Mouse (Mus musculus): Measurements from ENCODE around the gene Bicc1. TPM values are rescaled to one million over a fixed set of nuclear protein-coding genes. Genes with fewer than 3 reads are reported as not detected.

The Bicc1 gene
- polyA plus RNA-seq, 1 experiment from 2014 or later = 23.5 TPM

DNA sequence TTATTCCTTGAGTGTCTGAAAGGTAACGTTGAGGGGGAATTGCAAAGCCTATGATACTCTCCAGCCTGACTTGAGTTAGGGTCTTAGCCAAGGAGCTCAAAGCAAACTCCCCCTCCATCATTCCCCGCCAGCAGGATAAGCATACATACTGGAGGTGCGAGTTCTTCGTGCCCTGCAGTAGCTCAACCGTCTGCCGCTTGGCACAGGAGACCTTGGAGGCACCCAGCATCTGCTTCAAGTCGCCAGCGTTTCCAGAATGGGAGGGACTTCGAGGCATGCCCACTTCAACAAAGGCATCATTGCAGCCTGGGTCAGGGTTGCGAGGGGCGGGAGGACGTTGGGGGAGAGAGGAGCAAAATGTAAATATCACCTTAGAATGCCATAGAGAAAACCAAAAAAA is 214.4 kb downstream of the Bicc1 start:
- no peaks in the 10 kb centered on the region for H3K9me3 ChIP-seq (ENCODE audit: control insufficient read depth, low read depth, low read length)
- no peak overlapping the region for H3K4me3 ChIP-seq (ENCODE audit: low read depth, low read length)
- H3K36me3 ChIP-seq (ENCODE audit: control insufficient read depth, insufficient read depth, low read length) = peaks cover 6% of the 10 kb centered on the region; the same call in 1 of the 2 replicates
- H3K9ac ChIP-seq (replicated peaks; ENCODE audit: low read depth, low read length) = no peak overlapping the region
- 80% methylated on average over 12 of the region's 12 CpGs for WGBS
- H3K4me2 ChIP-seq (replicated peaks; ENCODE audit: low read depth, low read length) = no peak overlapping the region
- H3K4me1 ChIP-seq (ENCODE audit: control insufficient read depth, insufficient read depth, low read length) = no peaks in the 10 kb centered on the region
- no peak for ATAC-seq (ENCODE audit: insufficient number of reproducible peaks, insufficient read depth, low FRiP score, low read depth)
- no peaks in the 10 kb centered on the region for H3K27me3 ChIP-seq (ENCODE audit: control insufficient read depth, insufficient read depth, low read length)
- H3K27ac ChIP-seq (ENCODE audit: low read length) = no peak overlapping the region

DNA sequence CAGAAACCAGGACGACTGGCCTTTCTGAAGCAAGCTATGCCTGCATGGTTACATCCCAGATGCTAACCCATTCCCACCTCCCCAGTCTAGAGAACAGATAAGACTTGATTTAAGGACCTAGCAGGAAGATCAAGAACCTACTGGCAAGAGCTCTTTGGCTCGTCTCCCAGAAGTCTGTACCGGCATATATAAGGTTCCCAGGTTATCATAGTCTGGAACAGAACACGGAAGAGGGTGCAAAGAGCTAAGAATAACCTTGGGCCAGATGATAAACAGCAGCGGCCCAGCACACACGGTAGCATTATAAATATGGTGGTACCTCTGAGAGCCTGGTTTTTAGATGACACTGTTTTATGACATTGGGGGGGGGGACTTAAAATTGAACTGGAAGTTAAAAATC is 217.9 kb downstream of the Bicc1 start:
- H3K4me1 ChIP-seq (ENCODE audit: control insufficient read depth, insufficient read depth, low read length) = no peaks in the 10 kb centered on the region
- H3K27me3 ChIP-seq (ENCODE audit: control insufficient read depth, insufficient read depth, low read length) = no peaks in the 10 kb centered on the region
- peaks cover 3% of the 10 kb centered on the region; the same call in 1 of the 2 replicates for H3K36me3 ChIP-seq (ENCODE audit: control insufficient read depth, insufficient read depth, low read length)
- WGBS = 77% methylated on average over 6 of the region's 6 CpGs
- H3K4me2 ChIP-seq (replicated peaks; ENCODE audit: low read depth, low read length) = no peak overlapping the region
- H3K27ac ChIP-seq (ENCODE audit: low read length) = no peak overlapping the region
- H3K9ac ChIP-seq (replicated peaks; ENCODE audit: low read depth, low read length) = no peak overlapping the region
- no peak for ATAC-seq (ENCODE audit: insufficient number of reproducible peaks, insufficient read depth, low FRiP score, low read depth)
- H3K9me3 ChIP-seq (ENCODE audit: control insufficient read depth, low read depth, low read length) = no peaks in the 10 kb centered on the region
- no peak overlapping the region for H3K4me3 ChIP-seq (ENCODE audit: low read depth, low read length)

DNA sequence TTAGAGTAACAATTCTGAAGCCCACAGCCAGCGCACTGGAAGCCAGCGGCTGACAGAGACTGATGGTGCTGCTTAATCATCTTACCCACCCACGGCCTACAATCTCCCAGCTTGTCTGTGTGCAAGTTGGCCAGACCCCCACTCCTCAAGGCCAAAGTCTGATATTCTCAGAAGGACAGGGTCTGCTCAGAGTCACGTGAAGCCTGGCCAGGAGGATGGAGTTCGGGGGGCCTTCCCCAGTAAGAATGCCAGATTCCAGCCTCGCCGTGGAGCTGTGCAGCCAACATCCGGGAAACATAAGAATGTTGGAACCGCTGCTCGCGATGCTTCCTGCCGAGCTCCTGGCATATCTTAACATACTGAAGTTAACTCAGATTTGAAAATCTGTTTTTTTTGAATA is 219.7 kb downstream of the Bicc1 start:
- no peak overlapping the region for H3K27ac ChIP-seq (ENCODE audit: low read length)
- ATAC-seq (ENCODE audit: insufficient number of reproducible peaks, insufficient read depth, low FRiP score, low read depth) = no peak; the same call in 1 of the 2 replicates

DNA sequence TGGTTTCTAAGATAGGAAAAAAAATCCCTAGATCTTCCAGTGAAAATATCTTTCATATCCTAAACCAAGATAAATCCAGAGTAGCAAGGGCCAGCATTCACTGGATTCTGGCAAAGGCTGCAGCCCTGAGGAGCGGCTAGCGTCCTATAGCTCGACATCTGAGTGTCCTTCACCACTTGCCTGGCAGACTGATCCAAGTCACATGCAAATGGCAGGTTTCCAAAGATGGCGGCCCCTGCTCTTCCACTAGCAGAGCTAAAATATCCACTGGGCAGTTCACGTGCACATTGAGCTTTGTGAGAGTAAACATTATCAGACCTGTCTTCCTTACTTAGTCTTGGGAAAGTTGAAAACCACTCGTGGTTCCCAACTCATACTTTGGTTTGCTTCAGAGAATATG is 222.1 kb downstream of the Bicc1 start:
- WGBS = 88% methylated on average over 6 of the region's 6 CpGs
- no peaks in the 10 kb centered on the region for H3K9me3 ChIP-seq (ENCODE audit: control insufficient read depth, low read depth, low read length)
- no peaks in the 10 kb centered on the region for H3K4me1 ChIP-seq (ENCODE audit: control insufficient read depth, insufficient read depth, low read length)
- ATAC-seq (ENCODE audit: insufficient number of reproducible peaks, insufficient read depth, low FRiP score, low read depth) = no peak
- no peak overlapping the region for H3K4me3 ChIP-seq (ENCODE audit: low read depth, low read length)
- no peaks in the 10 kb centered on the region for H3K27me3 ChIP-seq (ENCODE audit: control insufficient read depth, insufficient read depth, low read length)
- no peak overlapping the region for H3K27ac ChIP-seq (ENCODE audit: low read length)
- no peak overlapping the region for H3K9ac ChIP-seq (replicated peaks; ENCODE audit: low read depth, low read length)
- no peak overlapping the region for H3K4me2 ChIP-seq (replicated peaks; ENCODE audit: low read depth, low read length)
- H3K36me3 ChIP-seq (ENCODE audit: control insufficient read depth, insufficient read depth, low read length) = peaks cover 11% of the 10 kb centered on the region; the same call in 1 of the 2 replicates

More for the DNA sequence above, 219.7 kb downstream of the Bicc1 start:
- Histone ChIP-seq H3K9me3 (ENCODE audit: control insufficient read depth, low read depth, low read length) (no peaks in the 10 kb centered on the region), H3K9ac (replicated peaks; ENCODE audit: low read depth, low read length) (no peak overlapping the region), H3K27me3 (ENCODE audit: control insufficient read depth, insufficient read depth, low read length) (no peaks in the 10 kb centered on the region), H3K36me3 (ENCODE audit: control insufficient read depth, insufficient read depth, low read length) (peaks cover 9% of the 10 kb centered on the region; the same call in 1 of the 2 replicates), H3K4me2 (replicated peaks; ENCODE audit: low read depth, low read length) (no peak overlapping the region), H3K4me1 (ENCODE audit: control insufficient read depth, insufficient read depth, low read length) (no peaks in the 10 kb centered on the region), H3K4me3 (ENCODE audit: low read depth, low read length) (no peak overlapping the region)
- 41% methylated on average over 12 of the region's 12 CpGs for WGBS

DNA sequence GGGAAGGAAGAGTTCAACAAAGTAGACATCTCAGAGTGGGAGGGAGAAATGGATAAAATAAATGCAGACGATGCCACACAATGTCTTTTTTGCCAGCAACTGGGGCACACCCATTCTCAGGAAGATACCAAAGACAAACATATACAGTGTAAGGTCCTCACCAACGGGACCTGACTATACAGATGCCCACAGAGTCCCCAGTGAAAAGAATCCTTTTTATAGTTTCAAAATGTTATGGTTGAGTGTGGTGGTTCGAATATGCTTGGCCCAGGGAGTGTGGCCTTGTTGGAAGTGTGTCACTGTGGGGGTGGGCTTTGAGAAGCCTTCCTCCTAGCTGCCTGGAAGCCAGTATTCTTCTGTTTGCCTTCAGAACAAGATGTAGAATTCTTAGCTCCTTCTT is 223.5 kb downstream of the Bicc1 start:
- no peak for ATAC-seq (ENCODE audit: insufficient number of reproducible peaks, insufficient read depth, low FRiP score, low read depth)
- Histone ChIP-seq H3K9ac (replicated peaks; ENCODE audit: low read depth, low read length) (no peak overlapping the region), H3K4me3 (ENCODE audit: low read depth, low read length) (no peak overlapping the region), H3K4me2 (replicated peaks; ENCODE audit: low read depth, low read length) (no peak overlapping the region), H3K27ac (ENCODE audit: low read length) (no peak overlapping the region), H3K4me1 (ENCODE audit: control insufficient read depth, insufficient read depth, low read length) (no peaks in the 10 kb centered on the region), H3K9me3 (ENCODE audit: control insufficient read depth, low read depth, low read length) (no peaks in the 10 kb centered on the region), H3K27me3 (ENCODE audit: control insufficient read depth, insufficient read depth, low read length) (no peaks in the 10 kb centered on the region), H3K36me3 (ENCODE audit: control insufficient read depth, insufficient read depth, low read length) (peaks cover 13% of the 10 kb centered on the region; the same call in 1 of the 2 replicates)
- 94% methylated on average over 3 of the region's 3 CpGs for WGBS

DNA sequence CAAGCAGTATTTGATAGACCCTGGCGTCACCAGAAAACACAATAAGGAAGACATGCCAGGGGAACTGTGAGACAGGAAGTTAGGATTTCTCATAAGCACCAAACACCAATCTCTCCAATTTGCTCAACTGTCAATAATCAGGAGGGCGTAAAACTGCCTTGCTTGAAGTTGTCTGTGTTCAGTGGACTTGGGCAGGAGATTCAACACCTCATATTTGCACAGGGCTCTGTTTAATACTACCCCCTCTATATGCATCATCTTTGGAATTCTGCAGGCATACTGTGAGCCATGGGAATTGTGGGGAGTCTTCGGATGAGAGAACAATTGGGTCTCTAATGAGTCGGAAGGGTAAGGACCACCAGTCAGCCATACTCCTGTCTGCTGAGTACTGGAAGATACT is 233.4 kb downstream of the Bicc1 start:
- Histone ChIP-seq H3K4me2 (replicated peaks; ENCODE audit: low read depth, low read length) (no peak overlapping the region), H3K9me3 (ENCODE audit: control insufficient read depth, low read depth, low read length) (no peaks in the 10 kb centered on the region), H3K9ac (replicated peaks; ENCODE audit: low read depth, low read length) (no peak overlapping the region), H3K36me3 (ENCODE audit: control insufficient read depth, insufficient read depth, low read length) (peaks cover under 1% of the 10 kb centered on the region; the same call in 1 of the 2 replicates), H3K27me3 (ENCODE audit: control insufficient read depth, insufficient read depth, low read length) (no peaks in the 10 kb centered on the region), H3K4me1 (ENCODE audit: control insufficient read depth, insufficient read depth, low read length) (no peaks in the 10 kb centered on the region), H3K27ac (ENCODE audit: low read length) (no peak overlapping the region), H3K4me3 (ENCODE audit: low read depth, low read length) (no peak overlapping the region)
- 89% methylated on average over 4 of the region's 4 CpGs for WGBS
- ATAC-seq (ENCODE audit: insufficient number of reproducible peaks, insufficient read depth, low FRiP score, low read depth) = no peak

DNA sequence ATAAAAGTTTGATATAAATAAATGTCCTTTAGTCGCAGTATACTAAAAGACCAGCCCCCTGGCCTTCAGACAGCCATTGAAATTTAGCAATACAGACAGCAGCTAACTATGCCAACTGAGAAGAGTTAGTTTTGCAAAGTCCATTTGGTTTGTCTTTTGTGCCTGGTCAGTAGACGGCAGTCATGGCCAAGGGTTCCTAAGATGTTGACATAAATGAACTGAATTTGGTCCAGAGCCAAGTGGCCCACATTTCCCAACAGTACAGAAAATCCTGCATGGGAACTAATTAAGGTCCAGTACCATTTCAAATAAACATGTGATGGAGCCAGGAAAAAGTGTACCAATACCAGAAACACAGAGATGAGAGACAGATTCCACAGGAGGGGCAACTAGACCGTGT is 235.2 kb downstream of the Bicc1 start:
- no peak overlapping the region for H3K4me2 ChIP-seq (replicated peaks; ENCODE audit: low read depth, low read length)
- no peak overlapping the region for H3K27ac ChIP-seq (ENCODE audit: low read length)
- H3K4me3 ChIP-seq (ENCODE audit: low read depth, low read length) = no peak overlapping the region
- no peaks in the 10 kb centered on the region for H3K36me3 ChIP-seq (ENCODE audit: control insufficient read depth, insufficient read depth, low read length)
- 66% methylated on average over 3 of the region's 3 CpGs for WGBS
- no peaks in the 10 kb centered on the region for H3K4me1 ChIP-seq (ENCODE audit: control insufficient read depth, insufficient read depth, low read length)
- ATAC-seq (ENCODE audit: insufficient number of reproducible peaks, insufficient read depth, low FRiP score, low read depth) = no peak
- no peak overlapping the region for H3K9ac ChIP-seq (replicated peaks; ENCODE audit: low read depth, low read length)
- H3K27me3 ChIP-seq (ENCODE audit: control insufficient read depth, insufficient read depth, low read length) = no peaks in the 10 kb centered on the region
- H3K9me3 ChIP-seq (ENCODE audit: control insufficient read depth, low read depth, low read length) = no peaks in the 10 kb centered on the region

DNA sequence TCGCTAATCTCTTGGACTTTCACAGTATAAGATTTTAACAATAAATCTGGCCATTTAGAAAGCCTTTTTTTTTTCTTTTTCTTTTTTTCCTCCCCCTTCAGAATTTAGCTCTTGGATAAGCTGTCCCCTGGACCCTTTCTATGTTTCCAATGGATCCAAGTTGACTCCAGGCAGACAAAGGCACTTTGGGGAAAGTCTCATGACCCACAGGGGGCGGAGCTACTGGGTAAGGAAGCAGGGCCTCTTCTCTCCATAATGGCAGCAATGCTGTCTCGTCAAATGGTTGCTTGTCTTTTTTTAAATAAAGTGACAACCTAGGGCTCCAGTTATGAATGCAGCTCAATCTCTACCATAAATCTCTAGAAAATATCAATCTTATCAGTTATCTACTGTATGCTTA is 235.6 kb downstream of the Bicc1 start:
- 81% methylated on average over 3 of the region's 3 CpGs for WGBS

DNA sequence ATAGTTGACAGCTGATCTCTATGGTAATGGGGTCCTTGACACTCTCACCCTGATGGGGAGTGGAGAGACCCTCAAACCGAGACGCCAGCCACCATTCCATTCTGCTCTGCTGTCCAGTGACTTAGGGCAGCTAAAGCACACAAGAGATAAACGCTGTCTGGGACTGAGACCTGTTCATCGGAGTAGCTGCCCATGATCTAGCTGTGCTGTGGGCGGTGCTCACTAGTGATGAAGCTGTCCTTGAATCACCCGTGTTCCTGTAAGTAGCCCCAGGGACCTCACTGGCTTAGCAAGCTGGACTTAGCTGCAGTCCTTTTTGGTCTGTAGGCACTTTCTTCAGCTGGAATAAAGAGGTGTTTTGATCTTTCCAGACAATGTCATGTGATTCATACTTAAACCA is 238.0 kb downstream of the Bicc1 start:
- no peak for ATAC-seq (ENCODE audit: insufficient number of reproducible peaks, insufficient read depth, low FRiP score, low read depth)
- Histone ChIP-seq H3K4me3 (ENCODE audit: low read depth, low read length) (no peak overlapping the region), H3K9ac (replicated peaks; ENCODE audit: low read depth, low read length) (no peak overlapping the region), H3K27me3 (ENCODE audit: control insufficient read depth, insufficient read depth, low read length) (no peaks in the 10 kb centered on the region), H3K36me3 (ENCODE audit: control insufficient read depth, insufficient read depth, low read length) (no peaks in the 10 kb centered on the region), H3K9me3 (ENCODE audit: control insufficient read depth, low read depth, low read length) (no peaks in the 10 kb centered on the region), H3K4me2 (replicated peaks; ENCODE audit: low read depth, low read length) (no peak overlapping the region), H3K4me1 (ENCODE audit: control insufficient read depth, insufficient read depth, low read length) (no peaks in the 10 kb centered on the region), H3K27ac (ENCODE audit: low read length) (no peak overlapping the region)
- WGBS = 85% methylated on average over 6 of the region's 6 CpGs

More for the DNA sequence above, 235.6 kb downstream of the Bicc1 start:
- Histone ChIP-seq H3K4me2 (replicated peaks; ENCODE audit: low read depth, low read length) (no peak overlapping the region), H3K27me3 (ENCODE audit: control insufficient read depth, insufficient read depth, low read length) (no peaks in the 10 kb centered on the region), H3K9ac (replicated peaks; ENCODE audit: low read depth, low read length) (no peak overlapping the region), H3K36me3 (ENCODE audit: control insufficient read depth, insufficient read depth, low read length) (no peaks in the 10 kb centered on the region), H3K4me1 (ENCODE audit: control insufficient read depth, insufficient read depth, low read length) (no peaks in the 10 kb centered on the region), H3K27ac (ENCODE audit: low read length) (no peak overlapping the region), H3K4me3 (ENCODE audit: low read depth, low read length) (no peak overlapping the region), H3K9me3 (ENCODE audit: control insufficient read depth, low read depth, low read length) (no peaks in the 10 kb centered on the region)
- ATAC-seq (ENCODE audit: insufficient number of reproducible peaks, insufficient read depth, low FRiP score, low read depth) = no peak

Data from stomach, embryonic 14.5 days (tissue).